Mouse (Mus musculus): ENCODE results near the gene Tekt2. TPM values are rescaled to one million over a fixed set of nuclear protein-coding genes. Genes with fewer than 3 reads are reported as not detected.

Tekt2 gene
- polyA plus RNA-seq, 1 experiment from 2014 or later, result 2.5 TPM

GRCm38 (mm10) chr4:126287302-126287995 lies 38.0 kb downstream of the Tekt2 start:
- peaks cover 38% of the 10 kb centered on the region for H3K27me3 ChIP-seq (ENCODE audit: insufficient read depth, low read length)
- peak overlapping the region; percentile 44 for H3K4me3 ChIP-seq (ENCODE audit: low read depth, low read length)
- no peak for TF ChIP-seq CTCF (IDR thresholded peaks at IDR 0.05; ENCODE audit: low read depth)
- DNase-seq, result peak; percentile 54
- 24% methylated on average over 11 of the region's 11 CpGs for WGBS
- H3K4me2 ChIP-seq, result peak overlapping the region; percentile 73
- peak; percentile 60; the same call in 1 of the 2 replicates for ATAC-seq (ENCODE audit: insufficient read depth)
- peaks cover 4% of the 10 kb centered on the region for H3K4me1 ChIP-seq (ENCODE audit: insufficient read depth)
- no peak overlapping the region for H3K9ac ChIP-seq
- no peaks in the 10 kb centered on the region for H3K36me3 ChIP-seq (ENCODE audit: insufficient read depth)
- H3K27ac ChIP-seq (ENCODE audit: low read depth), result no peak overlapping the region
- no peaks in the 10 kb centered on the region for H3K9me3 ChIP-seq (ENCODE audit: low read depth, low read length)

- WGBS, result 2% methylated on average over 36 of the region's 42 CpGs
- Histone ChIP-seq H3K4me3 (ENCODE audit: low read depth, low read length) (peak within 1 kb of the TSS; percentile 44), H3K36me3 (ENCODE audit: insufficient read depth) (no peaks in the 10 kb centered on the region), H3K9me3 (ENCODE audit: low read depth, low read length) (no peaks in the 10 kb centered on the region), H3K4me2 (peak within 1 kb of the TSS; percentile 73), H3K27me3 (ENCODE audit: insufficient read depth, low read length) (peaks cover 38% of the 10 kb centered on the region), H3K27ac (ENCODE audit: low read depth) (no peak within 1 kb of the TSS), H3K4me1 (ENCODE audit: insufficient read depth) (peaks cover 4% of the 10 kb centered on the region), H3K9ac (peak within 1 kb of the TSS; percentile 51)
- TF ChIP-seq CTCF (IDR thresholded peaks at IDR 0.05; ENCODE audit: low read depth), result no peak
- peak; percentile 59 for DNase-seq
- peak; percentile 62 for ATAC-seq (ENCODE audit: insufficient read depth)
These were observed 39.0 kb downstream of the Tekt2 start, which contains the start of gene Col8a2 for GRCm38 (mm10) chr4:126286492-126286891. Col8a2 (plus strand) TSS chr4:126286793.

GRCm38 (mm10) chr4:126283582-126283981 lies 41.9 kb downstream of the Tekt2 start:
- Histone ChIP-seq H3K4me2 (no peak overlapping the region), H3K4me1 (ENCODE audit: insufficient read depth) (peaks cover 4% of the 10 kb centered on the region), H3K4me3 (ENCODE audit: low read depth, low read length) (no peak overlapping the region), H3K27ac (ENCODE audit: low read depth) (no peak overlapping the region), H3K36me3 (ENCODE audit: insufficient read depth) (no peaks in the 10 kb centered on the region), H3K9ac (no peak overlapping the region), H3K9me3 (ENCODE audit: low read depth, low read length) (no peaks in the 10 kb centered on the region), H3K27me3 (ENCODE audit: insufficient read depth, low read length) (peaks cover 38% of the 10 kb centered on the region)
- TF ChIP-seq CTCF (IDR thresholded peaks at IDR 0.05; ENCODE audit: low read depth), result no peak
- 79% methylated on average over 8 of the region's 8 CpGs for WGBS
- no peak for ATAC-seq (ENCODE audit: insufficient read depth)
- no peak for DNase-seq

DNA sequence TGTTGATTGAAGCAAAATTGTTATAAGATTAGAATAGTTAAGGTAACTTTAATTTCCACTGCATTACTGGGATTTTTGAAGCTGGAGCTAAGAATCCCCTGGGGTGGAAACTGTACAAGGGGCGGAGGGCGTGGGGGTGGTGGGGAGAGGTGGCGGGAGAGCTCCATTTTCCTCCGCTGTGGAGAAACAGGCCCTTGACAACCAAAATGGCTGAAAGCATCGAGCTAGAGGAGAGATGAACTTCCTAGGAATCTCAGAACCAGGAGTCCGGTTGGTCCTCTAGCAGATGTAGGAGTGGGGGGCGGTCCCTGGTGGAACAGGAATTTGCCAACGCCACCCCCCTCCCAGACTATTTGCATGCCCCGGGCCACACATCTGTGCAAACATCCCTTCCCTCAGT lies 43.8 kb downstream of the Tekt2 start:
- H3K9me3 ChIP-seq (ENCODE audit: low read depth, low read length), result no peaks in the 10 kb centered on the region
- peaks cover 20% of the 10 kb centered on the region for H3K27me3 ChIP-seq (ENCODE audit: insufficient read depth, low read length)
- DNase-seq, result no peak
- no peak for ATAC-seq (ENCODE audit: insufficient read depth)
- no peak overlapping the region for H3K9ac ChIP-seq
- 55% methylated on average over 9 of the region's 9 CpGs for WGBS
- no peak overlapping the region for H3K4me2 ChIP-seq
- H3K4me1 ChIP-seq (ENCODE audit: insufficient read depth), result peaks cover under 1% of the 10 kb centered on the region; the same call in 1 of the 2 replicates
- H3K36me3 ChIP-seq (ENCODE audit: insufficient read depth), result no peaks in the 10 kb centered on the region
- TF ChIP-seq CTCF (IDR thresholded peaks at IDR 0.05; ENCODE audit: low read depth), result no peak
- no peak overlapping the region for H3K27ac ChIP-seq (ENCODE audit: low read depth)
- no peak overlapping the region for H3K4me3 ChIP-seq (ENCODE audit: low read depth, low read length)

DNA sequence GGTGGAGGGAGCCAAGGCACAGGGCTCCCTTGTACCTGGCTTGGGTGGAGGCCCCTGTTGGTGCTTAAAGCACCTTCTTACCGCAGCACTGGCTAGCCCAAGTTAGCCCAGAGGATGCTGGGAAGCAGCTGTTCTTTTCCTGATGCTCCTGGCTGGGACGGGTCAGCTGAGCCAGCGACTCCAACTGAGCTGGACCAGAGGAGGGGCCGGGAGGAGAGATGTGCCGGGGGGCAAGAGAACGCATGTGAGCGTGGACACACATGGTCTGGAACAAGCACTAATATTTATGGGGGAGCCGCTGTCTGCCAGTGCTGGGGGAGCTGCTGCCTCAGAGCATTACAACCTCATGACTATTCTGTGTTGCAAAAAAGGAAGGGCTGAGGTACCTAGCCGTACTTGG lies 46.5 kb downstream of the Tekt2 start:
- Histone ChIP-seq H3K4me1 (ENCODE audit: insufficient read depth) (no peaks in the 10 kb centered on the region), H3K9ac (no peak overlapping the region), H3K36me3 (ENCODE audit: insufficient read depth) (peaks cover 13% of the 10 kb centered on the region), H3K27me3 (ENCODE audit: insufficient read depth, low read length) (peaks cover 3% of the 10 kb centered on the region; the same call in 1 of the 2 replicates), H3K4me3 (ENCODE audit: low read depth, low read length) (no peak overlapping the region), H3K27ac (ENCODE audit: low read depth) (no peak overlapping the region), H3K4me2 (no peak overlapping the region), H3K9me3 (ENCODE audit: low read depth, low read length) (no peaks in the 10 kb centered on the region)
- ATAC-seq (ENCODE audit: insufficient read depth) (no peak), DNase-seq (no peak)
- no peak for TF ChIP-seq CTCF (IDR thresholded peaks at IDR 0.05; ENCODE audit: low read depth)
- WGBS, result 63% methylated on average over 9 of the region's 9 CpGs

- H3K4me2 ChIP-seq, result no peak overlapping the region
- DNase-seq, result no peak
- H3K36me3 ChIP-seq (ENCODE audit: insufficient read depth), result peaks cover 18% of the 10 kb centered on the region
- H3K9me3 ChIP-seq (ENCODE audit: low read depth, low read length), result no peaks in the 10 kb centered on the region
- ATAC-seq (ENCODE audit: insufficient read depth), result no peak
- H3K9ac ChIP-seq, result no peak overlapping the region
- H3K27me3 ChIP-seq (ENCODE audit: insufficient read depth, low read length), result no peaks in the 10 kb centered on the region; the same call in 1 of the 2 replicates
- no peak overlapping the region for H3K27ac ChIP-seq (ENCODE audit: low read depth)
- TF ChIP-seq CTCF (IDR thresholded peaks at IDR 0.05; ENCODE audit: low read depth), result no peak
- H3K4me3 ChIP-seq (ENCODE audit: low read depth, low read length), result no peak overlapping the region
- H3K4me1 ChIP-seq (ENCODE audit: insufficient read depth), result no peaks in the 10 kb centered on the region
- 34% methylated on average over 9 of the region's 9 CpGs for WGBS
These were observed 46.9 kb downstream of the Tekt2 start for GRCm38 (mm10) chr4:126278565-126278915.

GRCm38 (mm10) chr4:126277906-126278564 lies 47.5 kb downstream of the Tekt2 start:
- no peaks in the 10 kb centered on the region for H3K4me1 ChIP-seq (ENCODE audit: insufficient read depth)
- ATAC-seq (ENCODE audit: insufficient read depth) (peak; percentile 66), DNase-seq (peak; percentile 85)
- TF ChIP-seq CTCF (IDR thresholded peaks at IDR 0.05; ENCODE audit: low read depth), result peak; percentile 83
- WGBS, result 8% methylated on average over 13 of the region's 13 CpGs
- no peaks in the 10 kb centered on the region for H3K9me3 ChIP-seq (ENCODE audit: low read depth, low read length)
- peaks cover 23% of the 10 kb centered on the region for H3K36me3 ChIP-seq (ENCODE audit: insufficient read depth)
- no peak overlapping the region for H3K27ac ChIP-seq (ENCODE audit: low read depth)
- no peak overlapping the region for H3K9ac ChIP-seq
- no peak overlapping the region for H3K4me3 ChIP-seq (ENCODE audit: low read depth, low read length)
- H3K4me2 ChIP-seq, result 0 out of 2 replicates have a peak overlapping the region, but pooled peaks have one; percentile 33
- H3K27me3 ChIP-seq (ENCODE audit: insufficient read depth, low read length), result no peaks in the 10 kb centered on the region
